Mouse (Mus musculus) left cerebral cortex, adult 2 months (tissue): ENCODE measurements around the gene Rubcnl. TPM values are rescaled to one million over a fixed set of nuclear protein-coding genes. Genes with fewer than 3 reads are reported as not detected.

Experiments used
- DNase-seq, 2 experiments: peaks; one replicate each; pipeline ENCODE4 v3.0.0; 2021 to 2022; ENCODE audit warnings: low spot score in 2 of 2, mixed read lengths in 1 of 2; ENCODE audit errors: extremely low spot score in 1 of 2
- H3K27ac ChIP-seq: fragments of 200-600 bp; 2 replicates; pipeline ENCODE4 v1.8.1; 2022
- H3K4me3 ChIP-seq: fragments of 200-600 bp; 2 replicates; pipeline ENCODE4 v1.8.1; 2022
- CTCF ChIP-seq: fragments of 200-600 bp; IDR thresholded peaks from 2 replicates; pipeline ENCODE4 v1.8.1; 2022; ENCODE audit warnings: antibody characterized with exemption, mild to moderate bottlenecking, moderate library complexity
- intact Hi-C: fragments of 180-260 bp; cut with DNase I; formaldehyde crosslinking; loops from one replicate; pipeline ENCODE4 v1.15.1; 2025
- total RNA-seq, 2 experiments: library from RNA; stranded (reverse); gene quantifications; 2 replicates each; pipeline ENCODE4 v1.2.3; 2021

The Rubcnl gene
- total RNA-seq, 2 experiments from 2014 or later, result 2.1 to 2.8 TPM

GRCm38 (mm10) chr14:74990504-74990903, 25.3 kb upstream of the Rubcnl start:
- intact Hi-C loops, result loop anchor here (1.0 to 2.0 kb wide), 2 partner anchors 44 to 226 kb away; partner anchors contain the start of gene Lrch1
- H3K27ac ChIP-seq, result no peak overlapping the region
- H3K4me3 ChIP-seq, result no peak overlapping the region
- TF ChIP-seq CTCF, result peak; percentile 68
- DNase-seq, result no peak

GRCm38 (mm10) chr14:74996556-74996955, 19.3 kb upstream of the Rubcnl start:
- Histone ChIP-seq H3K27ac (no peak overlapping the region), H3K4me3 (no peak overlapping the region)
- intact Hi-C loops, result no loop called here
- TF ChIP-seq CTCF, result no peak
- DNase-seq, result no peak

GRCm38 (mm10) chr14:74997041-74997440, 18.8 kb upstream of the Rubcnl start:
- intact Hi-C loops, result no loop called here
- DNase-seq, result no peak
- TF ChIP-seq CTCF, result no peak
- no peak overlapping the region for H3K27ac ChIP-seq
- no peak overlapping the region for H3K4me3 ChIP-seq

- no peak overlapping the region for H3K27ac ChIP-seq
- no peak for DNase-seq
- no peak overlapping the region for H3K4me3 ChIP-seq
- TF ChIP-seq CTCF, result no peak
- intact Hi-C loops, result no loop called here
Measured at GRCm38 (mm10) chr14:75001364-75001763, 14.5 kb upstream of the Rubcnl start.

GRCm38 (mm10) chr14:75003356-75003755, 12.5 kb upstream of the Rubcnl start:
- DNase-seq, result no peak
- TF ChIP-seq CTCF, result no peak
- intact Hi-C loops, result no loop called here
- Histone ChIP-seq H3K27ac (no peak overlapping the region), H3K4me3 (no peak overlapping the region)

GRCm38 (mm10) chr14:75005478-75006199, 10.2 kb upstream of the Rubcnl start:
- no peak for DNase-seq
- no peak overlapping the region for H3K4me3 ChIP-seq
- no peak for TF ChIP-seq CTCF
- no peak overlapping the region for H3K27ac ChIP-seq
- intact Hi-C loops, result no loop called here

- no peak for TF ChIP-seq CTCF
- intact Hi-C loops, result no loop called here
- DNase-seq, result no peak
- Histone ChIP-seq H3K4me3 (no peak overlapping the region), H3K27ac (no peak overlapping the region)
Measured at GRCm38 (mm10) chr14:75010346-75010745, 5.5 kb upstream of the Rubcnl start.

GRCm38 (mm10) chr14:75010986-75011655, 4.7 kb upstream of the Rubcnl start:
- TF ChIP-seq CTCF, result no peak; the same call in none of the 2 replicates
- DNase-seq, result no peak
- H3K27ac ChIP-seq, result no peak overlapping the region

GRCm38 (mm10) chr14:75016715-75017020, 841 bp downstream of the Rubcnl start:
- Histone ChIP-seq H3K27ac (no peak overlapping the region), H3K4me3 (peak overlapping the region; percentile 64)
- no peak for DNase-seq
- intact Hi-C loops, result no loop called here
- no peak for TF ChIP-seq CTCF

More at GRCm38 (mm10) chr14:75010986-75011655, 4.7 kb upstream of the Rubcnl start:
- intact Hi-C loops, result no loop called here
- no peak overlapping the region for H3K4me3 ChIP-seq

GRCm38 (mm10) chr14:75017277-75017676, 1.4 kb downstream of the Rubcnl start:
- H3K4me3 ChIP-seq, result no peak overlapping the region
- TF ChIP-seq CTCF, result no peak
- intact Hi-C loops, result no loop called here
- DNase-seq, result no peak
- H3K27ac ChIP-seq, result no peak overlapping the region

GRCm38 (mm10) chr14:75017877-75018825, 2.3 kb downstream of the Rubcnl start:
- TF ChIP-seq CTCF, result no peak
- intact Hi-C loops, result no loop called here
- Histone ChIP-seq H3K27ac (no peak overlapping the region), H3K4me3 (no peak overlapping the region)
- DNase-seq, result no peak

- no peak overlapping the region for H3K27ac ChIP-seq
- no peak for DNase-seq
- intact Hi-C loops, result no loop called here
- TF ChIP-seq CTCF, result no peak
- H3K4me3 ChIP-seq, result no peak overlapping the region
Measured at GRCm38 (mm10) chr14:75018829-75019228, 3.0 kb downstream of the Rubcnl start.
